Mouse (Mus musculus) adipocyte (in vitro differentiated cells): ENCODE data around the gene Tamm41.

Source experiments
- DNase-seq: peaks from one replicate; pipeline ENCODE4 v3.0.0-alpha.2; 2016; ENCODE audit warnings: low spot score

The Tamm41 gene

DNA sequence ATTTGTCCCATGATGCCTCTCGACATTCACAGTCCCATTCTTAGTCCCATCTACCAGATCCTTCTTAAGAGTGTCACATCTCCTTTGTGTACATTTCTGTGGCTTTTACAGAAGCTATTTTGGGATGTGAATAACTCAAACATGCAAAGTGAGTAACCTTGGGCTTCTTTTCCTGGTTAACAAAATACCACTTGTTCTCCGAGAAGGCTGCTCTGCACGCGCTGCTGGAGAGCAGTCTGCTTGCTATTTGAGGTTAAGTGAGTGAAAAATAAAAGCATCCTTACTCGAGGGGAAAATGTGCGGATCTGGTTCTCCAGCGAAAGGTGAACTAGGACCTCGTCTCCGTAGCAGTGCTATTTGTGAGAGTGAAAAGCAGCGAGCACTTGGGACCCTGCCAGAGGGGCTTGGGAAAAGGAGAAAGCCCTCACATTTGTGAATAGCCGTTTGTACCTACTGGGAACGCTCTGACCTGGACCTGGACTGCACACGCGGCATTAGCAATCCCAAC lies 10.1 kb downstream of the Tamm41 start:
- DNase-seq, result no peak

- no peak for DNase-seq
Observed at GRCm38 (mm10) chr6:115022876-115023275, 14.8 kb downstream of the Tamm41 start.

- DNase-seq, result no peak
Observed at GRCm38 (mm10) chr6:115015461-115015860, 22.2 kb downstream of the Tamm41 start.

DNA sequence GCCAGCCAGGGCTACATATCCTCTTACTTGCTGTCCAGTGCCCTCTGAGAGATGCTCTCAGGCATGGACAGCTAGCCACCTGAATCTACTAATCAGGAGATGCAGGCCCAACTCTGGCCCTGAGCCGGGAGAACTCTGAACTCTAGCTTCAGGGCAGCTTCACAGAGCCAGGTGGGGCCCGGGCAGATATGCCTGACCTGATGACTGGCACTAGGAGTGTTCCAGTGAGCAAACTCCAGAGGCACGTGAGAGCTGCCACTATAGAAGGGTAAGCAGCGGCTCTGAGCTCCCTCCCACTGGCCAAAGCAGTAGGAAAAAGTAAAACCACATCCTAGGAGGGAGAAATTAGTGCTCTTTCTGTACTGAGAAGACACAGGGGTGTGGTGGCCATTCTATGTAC lies 24.1 kb downstream of the Tamm41 start:
- no peak for DNase-seq

DNA sequence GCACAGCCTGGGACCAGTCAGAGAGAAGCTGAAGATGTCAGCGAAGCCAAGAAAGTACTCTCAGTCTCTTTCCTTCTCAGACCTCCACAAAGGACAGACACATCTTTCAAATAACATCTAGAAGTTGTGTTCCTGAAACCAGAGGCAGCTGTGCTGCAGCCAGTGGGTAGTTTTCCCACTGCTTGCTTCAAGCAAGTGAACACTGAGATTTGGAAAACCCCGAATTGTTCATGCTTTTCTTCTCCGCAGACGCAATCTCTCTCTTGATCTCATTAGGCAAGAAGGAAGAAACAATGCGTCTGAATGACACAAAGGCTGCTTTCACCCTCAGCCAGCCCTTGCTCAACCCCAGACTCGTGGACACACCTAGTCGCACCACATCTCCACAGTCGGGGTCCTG lies 25.9 kb downstream of the Tamm41 start:
- DNase-seq, result no peak

- no peak for DNase-seq
Observed at GRCm38 (mm10) chr6:115010815-115011214, 26.9 kb downstream of the Tamm41 start.

- no peak for DNase-seq
Observed at GRCm38 (mm10) chr6:115010304-115010703, 27.4 kb downstream of the Tamm41 start.

DNA sequence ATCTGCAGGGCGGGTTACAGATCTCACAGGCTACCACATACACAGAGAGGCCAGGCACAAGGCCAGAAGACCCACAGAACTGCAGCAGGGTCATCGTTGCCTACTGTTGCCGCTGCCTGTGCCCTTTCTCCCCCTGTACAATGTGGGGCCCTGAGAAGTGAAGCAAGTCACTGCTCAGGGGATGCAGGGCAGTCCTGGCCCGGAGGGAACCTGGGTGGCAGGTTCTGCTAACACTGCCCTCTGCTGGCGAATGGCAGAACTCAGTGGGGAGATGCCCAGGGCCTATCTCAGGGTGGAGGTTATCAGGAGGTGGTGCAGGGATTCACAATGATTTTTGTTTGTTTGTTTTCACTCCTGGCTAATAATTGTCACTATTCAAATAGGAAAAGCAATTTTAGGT lies 29.9 kb downstream of the Tamm41 start:
- peak; percentile 79 for DNase-seq

GRCm38 (mm10) chr6:115006948-115007347 lies 30.7 kb downstream of the Tamm41 start:
- DNase-seq, result no peak

- DNase-seq, result no peak
Observed at GRCm38 (mm10) chr6:115006065-115006464, 31.6 kb downstream of the Tamm41 start.

GRCm38 (mm10) chr6:115005351-115005890 lies 32.3 kb downstream of the Tamm41 start:
- peak; percentile 15 for DNase-seq

- no peak for DNase-seq
Observed at GRCm38 (mm10) chr6:115004636-115005035, 33.0 kb downstream of the Tamm41 start.

DNA sequence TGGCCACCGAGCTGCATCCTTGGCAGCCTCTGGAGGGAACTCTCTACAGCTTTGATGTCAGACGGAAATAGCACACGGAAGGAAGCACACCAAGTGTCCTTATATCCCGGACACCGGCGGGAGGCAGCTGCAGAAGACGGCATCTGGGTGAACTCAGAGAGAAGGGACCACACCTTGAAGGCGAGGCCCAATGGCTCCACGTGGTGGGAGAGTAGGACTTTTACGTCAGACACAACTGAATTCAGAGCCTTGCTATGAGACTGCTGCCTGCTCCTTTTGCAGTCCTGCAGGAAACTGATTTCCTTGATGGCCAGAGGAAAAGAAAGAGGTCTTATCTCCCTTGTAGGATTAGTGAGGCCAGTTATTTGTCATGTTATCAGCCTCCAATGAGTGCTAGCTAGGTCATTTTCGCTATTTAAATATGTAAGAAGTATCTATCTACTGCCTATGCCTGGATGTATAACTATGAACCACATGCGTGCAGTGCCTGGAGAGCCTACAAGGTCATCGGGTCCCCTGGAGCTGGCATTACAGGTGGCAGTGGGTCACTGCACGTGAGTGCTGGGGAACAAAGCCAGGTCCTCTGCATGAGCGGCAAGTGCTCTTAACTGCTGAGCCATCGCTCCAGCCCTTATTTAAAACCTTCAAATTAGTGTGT lies 39.2 kb downstream of the Tamm41 start:
- no peak for DNase-seq

DNA sequence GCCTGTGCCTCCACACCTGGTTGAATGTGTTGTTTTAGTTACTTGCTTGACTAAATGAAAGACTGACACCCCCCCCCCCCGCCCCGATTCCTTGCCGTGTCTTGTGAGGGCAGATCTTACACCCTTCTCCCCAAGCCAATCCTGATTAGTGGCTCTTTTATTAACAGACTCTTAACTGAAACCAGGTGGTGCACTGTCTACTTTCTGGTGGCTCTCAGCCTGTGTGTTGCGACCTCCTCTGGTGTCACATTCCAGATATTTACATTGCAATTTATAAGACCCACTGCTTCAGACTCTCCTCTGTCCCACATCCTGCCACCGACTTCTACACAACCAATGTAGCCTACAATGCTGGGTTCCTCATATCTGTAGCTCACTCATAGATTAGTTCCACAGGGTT lies 40.2 kb downstream of the Tamm41 start:
- DNase-seq, result no peak

DNA sequence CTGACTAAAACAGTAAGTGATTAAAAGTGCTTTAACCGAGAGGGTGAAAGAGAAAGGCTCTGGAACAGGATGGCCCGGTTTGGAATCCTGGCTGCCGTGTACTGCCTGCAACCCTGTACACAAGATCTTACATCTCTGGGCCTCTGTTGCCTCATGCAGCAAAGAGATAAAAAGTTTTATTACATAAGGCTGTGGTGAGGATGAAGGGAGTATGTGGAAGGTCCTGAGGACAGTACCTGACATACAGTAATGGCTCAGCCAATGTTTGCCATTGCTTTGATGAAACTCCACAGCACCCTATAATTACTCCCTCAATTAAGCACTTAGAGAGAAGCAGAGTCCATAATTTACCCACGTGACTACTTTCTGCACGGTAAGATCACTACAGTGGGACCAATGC lies 40.8 kb downstream of the Tamm41 start:
- no peak for DNase-seq

- DNase-seq, result no peak
Observed at GRCm38 (mm10) chr6:114994079-114994478, 43.6 kb downstream of the Tamm41 start.

GRCm38 (mm10) chr6:114993659-114994058 lies 44.0 kb downstream of the Tamm41 start:
- DNase-seq, result no peak

GRCm38 (mm10) chr6:114991909-114992308 lies 45.8 kb downstream of the Tamm41 start:
- no peak for DNase-seq

DNA sequence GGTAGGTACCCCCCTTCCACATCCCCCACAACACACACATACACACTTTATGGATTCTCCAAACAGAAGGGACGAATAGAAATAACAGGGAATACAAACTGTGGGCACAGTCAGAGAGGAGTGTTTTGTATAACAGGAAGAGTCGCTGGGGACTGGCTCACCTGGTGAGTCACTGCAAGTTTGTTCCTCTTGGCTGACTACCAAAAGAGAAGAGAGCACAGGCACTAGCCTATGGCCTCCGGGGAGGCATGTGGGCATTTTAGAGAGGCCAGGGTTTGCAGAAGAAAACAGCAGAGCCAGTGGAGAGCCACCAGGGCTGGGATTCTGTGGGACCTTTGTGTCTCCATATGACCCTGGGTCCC lies 49.1 kb downstream of the Tamm41 start:
- DNase-seq, result peak; percentile 34

DNA sequence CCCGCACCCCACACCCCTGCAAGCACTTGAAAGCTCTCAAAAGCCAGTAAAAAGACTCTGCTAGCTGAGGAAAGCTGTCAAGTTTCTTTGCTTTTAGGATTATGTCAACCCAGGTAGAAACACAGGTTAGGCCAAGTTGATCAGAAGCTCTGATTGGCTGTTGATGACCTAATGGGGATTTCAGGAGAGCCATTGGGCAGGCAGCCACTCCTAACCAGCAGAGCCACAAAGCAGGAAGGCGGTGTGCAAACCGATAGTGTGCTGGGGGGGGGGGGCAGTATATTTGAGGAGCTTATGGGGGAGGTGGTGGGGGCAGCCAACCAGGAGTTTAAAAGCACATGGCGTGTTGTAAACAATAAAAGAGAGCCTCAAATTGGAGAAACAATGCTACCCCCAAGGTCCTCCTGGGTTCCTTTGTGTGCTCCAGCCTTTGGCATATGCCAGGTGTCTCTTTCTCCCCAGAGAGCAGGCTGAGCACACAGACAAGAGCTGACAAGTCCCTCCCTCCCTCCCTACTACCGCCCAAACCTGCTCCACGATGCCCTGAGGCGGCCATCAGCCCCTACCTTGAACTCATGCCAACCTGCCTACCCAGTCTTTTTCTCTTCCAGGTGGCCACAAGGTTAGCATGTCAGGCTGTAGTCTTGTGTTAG lies 49.6 kb downstream of the Tamm41 start:
- DNase-seq, result no peak

DNA sequence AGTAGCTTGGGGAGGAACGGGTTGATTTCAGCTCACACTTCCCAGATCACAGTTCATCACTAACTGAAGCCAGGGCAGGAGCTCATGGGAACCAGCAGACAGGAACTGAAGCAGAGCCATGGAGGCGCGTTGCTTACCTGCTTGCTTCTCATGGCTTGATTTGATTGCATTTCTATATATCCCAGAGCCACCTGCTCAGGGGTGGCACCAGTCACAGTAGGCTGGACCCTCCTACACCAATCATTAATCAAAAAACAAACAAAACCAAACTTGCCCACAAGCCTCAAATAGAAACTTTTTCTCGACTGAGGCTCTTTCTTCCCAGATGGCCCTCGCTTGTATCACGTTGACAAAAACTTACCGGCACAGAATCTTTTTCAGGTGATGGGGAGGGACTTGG lies 55.0 kb downstream of the Tamm41 start:
- DNase-seq, result no peak

- DNase-seq, result no peak
Observed at GRCm38 (mm10) chr6:114979715-114980114, 58.0 kb downstream of the Tamm41 start.

DNA sequence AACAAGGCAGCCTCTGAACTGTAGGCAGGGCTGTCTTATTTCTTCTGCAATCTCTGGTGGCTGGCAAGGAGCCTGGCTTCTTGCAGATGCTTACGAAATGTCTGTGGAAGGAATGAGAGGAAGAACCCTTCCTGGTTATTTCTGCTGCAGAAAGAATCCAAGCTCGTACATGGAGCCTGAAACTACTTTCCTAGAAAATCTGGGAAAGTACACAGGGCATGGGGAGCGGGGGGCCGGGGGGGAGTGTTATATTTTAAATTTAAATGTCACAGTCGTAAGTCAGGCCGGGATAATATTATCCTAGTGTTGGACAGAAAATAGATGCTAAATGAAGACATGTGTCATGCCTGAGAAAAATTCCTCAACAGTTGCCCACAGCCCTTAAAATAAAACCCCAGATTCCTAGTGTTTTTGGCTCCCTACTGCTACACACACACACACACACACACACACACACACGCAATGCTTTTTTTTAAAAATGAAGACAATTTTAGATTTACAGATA lies 60.7 kb downstream of the Tamm41 start:
- peak; percentile 97 for DNase-seq
